Mouse (Mus musculus) thymus, postnatal 4 days (tissue): ENCODE measurements around the gene Sfmbt1.
A peak's percentile ranks its signal among the peaks of the same experiment; 100 is the strongest.

Experiments
- DNase-seq: peaks from one replicate; pipeline ENCODE4 v3.0.0; 2021

The Sfmbt1 gene

GRCm38 (mm10) chr14:30714799-30715617 lies at the start of gene Sfmbt1:
Gene Sfmbt1, plus strand, starts transcription at chr14:30714849.
- DNase-seq, result no peak

GRCm38 (mm10) chr14:30666061-30666460 lies 48.6 kb upstream of the Sfmbt1 start:
- no peak for DNase-seq

- no peak for DNase-seq
Observed at GRCm38 (mm10) chr14:30666604-30667003, 48.0 kb upstream of the Sfmbt1 start.

GRCm38 (mm10) chr14:30670161-30670560 lies 44.5 kb upstream of the Sfmbt1 start:
- no peak for DNase-seq

- no peak for DNase-seq
Observed at GRCm38 (mm10) chr14:30671095-30671985, 43.3 kb upstream of the Sfmbt1 start.

GRCm38 (mm10) chr14:30671986-30672312 lies 42.7 kb upstream of the Sfmbt1 start:
- peak; percentile 92 for DNase-seq

- DNase-seq, result peak; percentile 78
Observed at GRCm38 (mm10) chr14:30674947-30675346, 39.7 kb upstream of the Sfmbt1 start.

GRCm38 (mm10) chr14:30682131-30682530 lies 32.5 kb upstream of the Sfmbt1 start:
- no peak for DNase-seq

GRCm38 (mm10) chr14:30690685-30691084 lies 24.0 kb upstream of the Sfmbt1 start:
- DNase-seq, result no peak

GRCm38 (mm10) chr14:30692439-30692838 lies 22.2 kb upstream of the Sfmbt1 start:
- DNase-seq, result no peak

- no peak for DNase-seq
Observed at GRCm38 (mm10) chr14:30694786-30695185, 19.9 kb upstream of the Sfmbt1 start.

GRCm38 (mm10) chr14:30695609-30696008 lies 19.0 kb upstream of the Sfmbt1 start:
- DNase-seq, result no peak

GRCm38 (mm10) chr14:30697407-30698052 lies 17.1 kb upstream of the Sfmbt1 start:
- no peak for DNase-seq

- DNase-seq, result peak; percentile 75
Observed at GRCm38 (mm10) chr14:30699656-30700055, 15.0 kb upstream of the Sfmbt1 start.

GRCm38 (mm10) chr14:30702512-30702911 lies 12.1 kb upstream of the Sfmbt1 start:
- DNase-seq, result no peak

GRCm38 (mm10) chr14:30703079-30703478 lies 11.6 kb upstream of the Sfmbt1 start:
- DNase-seq, result no peak

GRCm38 (mm10) chr14:30704098-30704855 lies 10.4 kb upstream of the Sfmbt1 start:
- no peak for DNase-seq

- DNase-seq, result no peak
Observed at GRCm38 (mm10) chr14:30711892-30712291, 2.8 kb upstream of the Sfmbt1 start.

GRCm38 (mm10) chr14:30713769-30714168 lies 880 bp upstream of the Sfmbt1 start:
- DNase-seq, result no peak

GRCm38 (mm10) chr14:30715618-30716050 lies 985 bp downstream of the Sfmbt1 start:
- DNase-seq, result peak; percentile 88

GRCm38 (mm10) chr14:30716051-30716952 lies 1.7 kb downstream of the Sfmbt1 start:
- peak; percentile 75 for DNase-seq

- no peak for DNase-seq
Observed at GRCm38 (mm10) chr14:30716953-30717285, 2.3 kb downstream of the Sfmbt1 start.
